Mouse (Mus musculus) heart, postnatal 0 days (tissue): Measurements from ENCODE around the gene Foxf1. TPM values are rescaled to one million over a fixed set of nuclear protein-coding genes. Genes with fewer than 3 reads are reported as not detected.

ENCODE experiments used
- ATAC-seq: fragments of 200-750 bp; cut with Nextera tagmentation; 2 replicates; pipeline ENCODE4 v1.8.0; 2017; ENCODE audit warnings: low read depth, moderate number of reproducible peaks, moderate library complexity; ENCODE audit not compliant: insufficient read depth
- DNase-seq: peaks from one replicate; pipeline ENCODE4 v3.0.0-alpha.2; 2016; ENCODE audit warnings: low spot score
- H3K27ac ChIP-seq: fragments of 300-500 bp; sonication (generic); 2 replicates; pipeline ENCODE4 v1.5.1; 2014; ENCODE audit warnings: low read depth, mild to moderate bottlenecking
- H3K27me3 ChIP-seq: fragments of 300-500 bp; sonication (generic); 2 replicates; pipeline ENCODE4 v1.6.1; 2014; ENCODE audit warnings: low read length, mixed read lengths; ENCODE audit not compliant: control insufficient read depth, insufficient read depth
- H3K36me3 ChIP-seq: fragments of 300-500 bp; sonication (generic); replicated peaks from 2 replicates; pipeline ENCODE4 v1.6.1; 2014; ENCODE audit warnings: low read length, mixed read lengths; ENCODE audit not compliant: control insufficient read depth, insufficient read depth
- H3K4me1 ChIP-seq: fragments of 300-500 bp; sonication (generic); 2 replicates; pipeline ENCODE4 v1.6.1; 2014; ENCODE audit warnings: antibody characterized with exemption; ENCODE audit not compliant: control insufficient read depth, insufficient read depth
- H3K4me2 ChIP-seq: fragments of 300-500 bp; sonication (generic); 2 replicates; pipeline ENCODE4 v1.6.1; 2014; ENCODE audit warnings: low read depth, mild to moderate bottlenecking, low read length, moderate library complexity
- H3K4me3 ChIP-seq: fragments of 300-500 bp; sonication (generic); 2 replicates; pipeline ENCODE4 v1.5.1; 2014; ENCODE audit warnings: low read depth, low read length
- H3K9ac ChIP-seq: fragments of 300-500 bp; sonication (generic); replicated peaks from 2 replicates; pipeline ENCODE4 v1.6.1; 2014; ENCODE audit warnings: low read depth, low read length, mixed read lengths
- H3K9me3 ChIP-seq: fragments of 300-500 bp; sonication (generic); replicated peaks from 2 replicates; pipeline ENCODE4 v1.6.1; 2016; ENCODE audit warnings: low read length; ENCODE audit not compliant: control insufficient read depth
- CTCF ChIP-seq: IDR thresholded peaks from 2 replicates; pipeline ENCODE4 v1.5.1; 2016; ENCODE audit warnings: antibody characterized with exemption, control low read depth, low read depth
- EP300 ChIP-seq: IDR thresholded peaks from 2 replicates; pipeline ENCODE4 v1.6.1; 2016; ENCODE audit warnings: antibody characterized with exemption, low read depth
- WGBS: fragments of 180-500 bp; shearing (Covaris S2); extraction: QIAGEN DNeasy Blood & Tissue Kit; methylation state at CpG from one replicate; pipeline ENCODE4 v1.1.7; 2014; 5-methylcytosine and 5-hydroxymethylcytosine counted together
- polyA plus RNA-seq: library from polyadenylated mRNA; unstranded; fragments of >200 nt; fragmentation: Nextera tagmentation; extraction: Ambion mirVana; gene quantifications from 2 replicates; pipeline ENCODE4 v1.2.1, GENCODE M21; 2015
- total RNA-seq: library from RNA; depleted of rRNA; stranded (reverse); fragments of >200 nt; gene quantifications from 2 replicates; pipeline ENCODE4 v1.2.3, GENCODE M21; 2014; ENCODE audit warnings: low replicate concordance

Foxf1 gene
- total and polyA plus RNA-seq, 2 experiments from 2014 or later = 0.23 to 3.1 TPM

DNA sequence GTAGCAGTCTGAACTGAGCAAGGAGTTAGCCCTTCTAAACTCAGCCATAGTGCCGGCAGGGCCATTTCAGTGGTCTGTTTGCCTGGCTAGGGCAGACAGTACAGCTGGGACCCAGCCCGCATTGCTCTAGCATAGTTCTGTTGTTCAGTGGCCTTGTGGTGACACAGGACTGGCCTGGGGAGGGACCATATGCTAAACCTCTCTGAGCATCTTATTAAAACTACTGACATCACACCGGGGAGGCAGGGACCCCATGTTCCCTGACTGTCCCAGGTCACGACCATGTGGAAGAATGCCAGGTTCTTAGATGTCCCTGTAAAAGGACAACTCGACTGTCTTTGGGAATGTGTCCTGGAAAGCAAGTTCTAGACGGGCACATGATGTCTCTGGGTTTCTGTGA lies 8.0 kb downstream of the Foxf1 start:
- WGBS = 20% methylated on average over 6 of the region's 6 CpGs
- Histone ChIP-seq H3K9me3 (no peaks in the 10 kb centered on the region), H3K4me2 (peak overlapping the region; percentile 33; the same call in 1 of the 2 replicates), H3K9ac (no peak overlapping the region), H3K27ac (no peak overlapping the region), H3K4me1 (no peaks in the 10 kb centered on the region), H3K27me3 (peaks cover 74% of the 10 kb centered on the region), H3K36me3 (peaks cover 2% of the 10 kb centered on the region; the same call in 1 of the 2 replicates), H3K4me3 (no peak overlapping the region)
- DNase-seq (no peak), ATAC-seq (no peak)
- no peak for TF ChIP-seq EP300
- no peak for TF ChIP-seq CTCF

DNA sequence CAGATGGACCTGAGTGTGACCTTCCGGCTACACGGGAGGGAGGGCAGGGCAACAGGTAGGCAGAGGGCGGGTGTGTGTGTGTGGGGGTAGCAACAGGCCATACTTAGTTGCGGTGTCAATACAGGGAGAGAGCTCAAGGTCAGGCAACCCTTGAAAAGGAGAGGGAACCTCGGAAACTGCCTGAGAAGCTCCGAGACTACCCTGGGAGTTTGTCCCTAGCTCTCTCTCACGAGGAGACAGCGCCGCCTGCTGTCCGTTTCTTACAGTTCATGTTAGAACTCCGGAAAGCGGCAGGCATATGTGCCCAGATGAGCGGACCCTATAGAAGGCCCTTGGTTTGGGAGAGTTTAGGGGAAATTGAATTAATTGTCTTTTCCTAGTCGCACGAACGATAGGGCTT lies 8.4 kb downstream of the Foxf1 start:
- H3K27ac ChIP-seq = no peak overlapping the region
- 4% methylated on average over 16 of the region's 16 CpGs for WGBS
- no peaks in the 10 kb centered on the region for H3K9me3 ChIP-seq
- H3K4me2 ChIP-seq = peak overlapping the region; percentile 33; the same call in 1 of the 2 replicates
- peaks cover 7% of the 10 kb centered on the region for H3K36me3 ChIP-seq
- H3K4me3 ChIP-seq = no peak overlapping the region
- no peak overlapping the region for H3K9ac ChIP-seq
- ATAC-seq (peak; percentile 74), DNase-seq (peak; percentile 80)
- no peaks in the 10 kb centered on the region for H3K4me1 ChIP-seq
- H3K27me3 ChIP-seq = peaks cover 69% of the 10 kb centered on the region
- TF ChIP-seq EP300 (no peak), CTCF (peak; percentile 92)

DNA sequence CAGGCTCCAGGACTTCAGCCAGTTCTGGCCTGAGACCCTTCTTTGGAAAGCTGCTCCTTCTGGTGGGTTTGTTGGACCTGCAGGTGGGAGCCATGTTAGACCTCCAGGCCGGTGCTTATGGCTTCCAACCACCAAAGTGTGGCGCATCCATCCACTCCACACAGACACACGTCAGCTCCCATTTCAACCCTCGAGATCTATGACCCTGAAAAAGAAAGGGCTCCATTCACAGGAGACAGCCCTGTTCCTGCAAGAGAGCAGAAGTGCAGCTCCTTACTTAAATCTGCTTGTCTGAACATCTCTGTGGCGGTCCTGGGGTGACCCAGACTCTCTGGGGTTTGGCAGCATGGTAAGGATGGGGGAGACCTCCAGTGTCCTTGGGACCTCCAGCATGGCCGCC lies 9.3 kb downstream of the Foxf1 start:
- peaks cover 16% of the 10 kb centered on the region for H3K36me3 ChIP-seq
- DNase-seq = no peak
- no peak overlapping the region for H3K27ac ChIP-seq
- H3K9ac ChIP-seq = no peak overlapping the region
- no peak for ATAC-seq
- no peak overlapping the region for H3K4me2 ChIP-seq
- TF ChIP-seq CTCF = no peak
- TF ChIP-seq EP300 = no peak
- no peak overlapping the region for H3K4me3 ChIP-seq
- no peaks in the 10 kb centered on the region for H3K9me3 ChIP-seq
- peaks cover 60% of the 10 kb centered on the region for H3K27me3 ChIP-seq
- WGBS = 61% methylated on average over 6 of the region's 6 CpGs
- no peaks in the 10 kb centered on the region for H3K4me1 ChIP-seq

DNA sequence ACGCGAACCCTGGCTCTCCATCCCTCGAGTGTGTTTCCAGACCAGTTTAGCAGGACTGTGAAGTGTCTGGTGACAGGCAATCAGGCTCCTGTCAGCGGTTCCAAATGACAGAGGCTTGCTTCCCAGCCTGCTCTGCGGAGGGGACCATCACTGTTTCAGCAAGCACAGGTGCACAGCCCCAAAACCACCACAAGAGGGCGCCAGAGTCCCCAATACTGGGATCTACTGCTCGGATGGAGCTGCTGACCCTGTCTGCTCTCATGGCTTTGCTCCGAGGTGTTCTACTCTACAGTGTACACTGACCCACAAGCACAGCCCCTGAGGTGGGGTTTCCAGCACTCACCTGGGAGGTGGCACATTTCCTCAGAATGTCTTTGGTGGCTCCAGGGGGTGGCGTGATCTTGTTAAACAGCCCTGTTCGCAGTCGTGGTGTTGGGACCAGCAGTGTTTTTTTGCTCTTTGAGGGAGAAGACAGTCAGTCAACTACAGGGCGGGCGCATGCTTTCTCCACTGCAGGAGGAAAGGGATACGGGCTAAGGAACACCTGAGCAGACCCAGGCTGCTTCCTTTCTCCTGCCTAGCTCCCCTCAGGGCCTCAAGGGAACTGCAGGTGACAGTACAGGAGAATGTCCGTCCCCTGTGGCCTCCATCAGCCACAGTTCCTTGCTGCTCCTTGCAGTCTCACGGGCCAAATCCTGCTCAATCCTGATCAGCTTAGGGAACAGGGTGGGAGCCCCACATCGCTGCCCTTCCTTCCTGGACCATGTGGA lies 20.0 kb downstream of the Foxf1 start:
- no peak overlapping the region for H3K27ac ChIP-seq
- peaks cover 5% of the 10 kb centered on the region; the same call in 1 of the 2 replicates for H3K4me1 ChIP-seq
- TF ChIP-seq EP300 = no peak
- peak; percentile 96 for TF ChIP-seq CTCF
- no peaks in the 10 kb centered on the region for H3K27me3 ChIP-seq
- ATAC-seq = peak; percentile 79
- no peak overlapping the region for H3K4me3 ChIP-seq
- 42% methylated on average over 17 of the region's 17 CpGs for WGBS
- H3K4me2 ChIP-seq = no peak overlapping the region
- no peaks in the 10 kb centered on the region for H3K9me3 ChIP-seq
- H3K36me3 ChIP-seq = peaks cover 50% of the 10 kb centered on the region
- peak; percentile 83 for DNase-seq
- no peak overlapping the region for H3K9ac ChIP-seq

DNA sequence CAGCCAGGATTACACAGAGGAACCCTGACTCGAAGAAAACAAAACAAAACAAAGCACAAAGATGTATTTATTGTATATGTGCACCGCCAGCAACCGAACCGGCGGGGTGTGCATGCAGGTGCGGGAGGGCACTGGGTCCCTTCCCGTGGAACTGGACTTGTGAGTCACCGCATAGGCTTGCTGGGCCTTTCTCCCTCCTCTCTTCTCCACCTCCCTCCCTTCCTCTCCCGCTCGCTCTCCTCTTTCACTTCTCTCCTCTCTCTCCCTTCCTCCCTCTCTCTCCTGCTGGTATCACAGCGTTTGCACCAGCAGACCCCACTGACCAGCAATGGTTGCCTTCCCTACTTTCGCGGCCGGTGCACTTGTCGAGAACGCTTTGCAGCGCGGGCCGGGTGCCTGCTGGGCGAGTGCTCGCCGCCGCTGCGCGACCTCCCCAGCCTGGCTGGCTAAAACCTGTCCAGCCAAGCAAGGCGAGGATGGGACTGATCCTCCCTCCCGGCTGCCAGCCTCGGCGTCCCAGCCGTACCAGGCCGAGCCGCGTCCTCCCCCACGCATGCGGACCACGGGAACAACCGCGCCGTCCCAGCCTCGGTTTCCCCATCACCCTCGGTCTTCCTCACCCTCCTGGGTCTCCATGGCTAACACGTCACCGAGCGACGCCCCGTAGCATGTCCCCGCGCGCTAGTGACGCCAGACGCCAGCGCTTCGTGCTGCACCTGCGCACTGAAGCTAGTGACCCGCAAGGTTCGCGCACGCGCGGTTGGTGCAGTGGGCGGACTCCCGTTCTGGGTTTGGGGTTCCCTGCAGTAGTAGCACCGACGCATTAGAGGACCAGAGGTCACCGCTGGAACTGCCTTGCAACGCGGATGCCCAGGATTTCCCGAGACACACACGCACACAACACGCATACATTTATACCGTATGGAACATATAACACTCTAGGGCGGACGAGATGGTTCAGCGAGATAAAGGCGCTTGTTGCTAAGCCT lies 23.8 kb downstream of the Foxf1 start, which contains the start of gene Mthfsd:
Gene Mthfsd, minus strand, starts transcription at position 725 of the 989 bp plus-strand sequence.
- H3K4me2 ChIP-seq = peak within 1 kb of the TSS; percentile 96
- H3K9ac ChIP-seq = peak within 1 kb of the TSS; percentile 93
- WGBS = 1% methylated on average over 75 of the region's 75 CpGs
- peaks cover 13% of the 10 kb centered on the region; the same call in 1 of the 2 replicates for H3K36me3 ChIP-seq
- H3K4me3 ChIP-seq = peak within 1 kb of the TSS; percentile 98
- no peaks in the 10 kb centered on the region for H3K9me3 ChIP-seq
- TF ChIP-seq CTCF (no peak), EP300 (no peak)
- peak; percentile 95 for DNase-seq
- H3K27ac ChIP-seq = peak within 1 kb of the TSS; percentile 87
- 0 out of 2 replicates have a peak, but pooled peaks cover 8% of the 10 kb centered on the region for H3K27me3 ChIP-seq
- ATAC-seq = peak; percentile 89
- H3K4me1 ChIP-seq = peaks cover 5% of the 10 kb centered on the region; the same call in 1 of the 2 replicates
